Mouse (Mus musculus): Measurements from ENCODE around the gene Tmem151a.

Gene Tmem151a

DNA sequence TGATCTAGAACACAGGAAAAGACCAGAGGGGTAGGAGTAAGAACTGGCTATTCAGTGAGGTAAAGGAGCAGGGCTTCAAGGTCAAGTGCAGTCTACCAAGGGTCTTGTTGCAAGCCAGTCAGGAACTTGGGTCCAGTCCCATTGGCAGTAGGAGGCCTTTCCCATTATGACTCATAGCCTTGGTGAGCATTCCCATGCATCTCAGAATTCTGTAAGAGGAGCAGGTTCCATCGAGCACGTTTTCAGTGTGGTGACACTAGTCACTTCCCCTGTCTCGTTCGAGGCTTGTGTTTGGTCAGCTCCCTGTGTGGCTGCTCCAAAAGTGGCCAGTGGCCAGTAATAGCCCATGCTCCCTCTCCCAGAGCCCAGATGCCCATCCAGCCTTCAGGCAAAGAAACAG, 39.8 kb downstream of the Tmem151a start:
- DNase-seq (ENCODE audit: low read depth, low spot score): peak; percentile 85

DNA sequence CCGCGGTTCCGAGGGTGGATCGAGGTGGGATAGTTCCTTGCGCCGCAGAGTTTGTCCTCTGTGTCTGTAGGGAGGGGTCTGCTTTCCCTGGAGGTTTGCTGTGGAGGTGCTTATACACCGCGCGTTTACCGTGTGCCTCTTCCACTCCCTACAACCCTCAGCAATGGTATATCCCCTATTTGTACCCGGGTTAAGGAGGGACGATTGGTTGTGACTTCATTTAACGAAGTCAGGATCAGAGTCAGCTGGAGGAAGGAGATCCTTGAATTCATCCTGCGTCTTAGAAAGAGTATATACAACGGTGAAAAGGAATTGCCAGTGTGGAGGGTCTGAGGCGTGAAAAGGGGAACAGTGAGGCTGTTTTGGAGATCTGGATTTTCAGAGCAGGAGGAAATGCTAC, 43.7 kb downstream of the Tmem151a start:
- no peak for DNase-seq (ENCODE audit: low read depth, low spot score)

DNA sequence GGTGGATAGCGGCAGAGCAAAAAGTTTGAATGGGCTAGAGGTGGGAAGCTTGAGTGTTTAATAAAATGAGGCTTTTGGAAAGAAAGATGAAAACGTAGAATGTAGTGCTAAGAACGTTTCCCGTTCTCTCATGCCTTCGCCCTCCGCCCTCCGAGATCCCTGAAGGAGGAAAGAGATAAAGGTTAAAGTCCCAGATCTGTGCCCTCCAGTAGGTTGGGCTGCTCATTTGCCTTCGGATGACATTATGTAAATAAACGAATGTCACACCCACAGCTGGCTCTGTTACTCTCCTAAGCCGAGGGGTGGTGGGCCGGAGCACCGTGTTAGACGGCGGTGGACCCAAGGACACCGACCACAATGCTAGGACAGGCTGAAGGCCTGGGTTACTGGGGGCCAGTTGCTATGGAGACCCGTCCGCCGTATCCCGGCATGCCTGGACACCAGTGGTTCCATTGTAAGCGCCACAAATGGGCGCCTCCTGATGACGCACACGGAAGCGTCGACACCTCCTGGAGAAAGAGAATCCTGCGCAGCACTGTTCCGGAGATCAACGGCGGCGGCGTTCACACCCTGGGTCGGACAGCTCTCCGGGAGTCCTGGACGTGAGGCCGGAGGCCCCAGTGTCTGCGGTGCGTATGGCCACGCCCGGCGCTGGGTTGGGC, 44.3 kb downstream of the Tmem151a start, which contains the start of gene Brms1:
TSS of gene Brms1 (plus strand) at position 493 of the 662 bp plus-strand sequence.
- peak; percentile 99 for DNase-seq (ENCODE audit: low read depth, low spot score)

DNA sequence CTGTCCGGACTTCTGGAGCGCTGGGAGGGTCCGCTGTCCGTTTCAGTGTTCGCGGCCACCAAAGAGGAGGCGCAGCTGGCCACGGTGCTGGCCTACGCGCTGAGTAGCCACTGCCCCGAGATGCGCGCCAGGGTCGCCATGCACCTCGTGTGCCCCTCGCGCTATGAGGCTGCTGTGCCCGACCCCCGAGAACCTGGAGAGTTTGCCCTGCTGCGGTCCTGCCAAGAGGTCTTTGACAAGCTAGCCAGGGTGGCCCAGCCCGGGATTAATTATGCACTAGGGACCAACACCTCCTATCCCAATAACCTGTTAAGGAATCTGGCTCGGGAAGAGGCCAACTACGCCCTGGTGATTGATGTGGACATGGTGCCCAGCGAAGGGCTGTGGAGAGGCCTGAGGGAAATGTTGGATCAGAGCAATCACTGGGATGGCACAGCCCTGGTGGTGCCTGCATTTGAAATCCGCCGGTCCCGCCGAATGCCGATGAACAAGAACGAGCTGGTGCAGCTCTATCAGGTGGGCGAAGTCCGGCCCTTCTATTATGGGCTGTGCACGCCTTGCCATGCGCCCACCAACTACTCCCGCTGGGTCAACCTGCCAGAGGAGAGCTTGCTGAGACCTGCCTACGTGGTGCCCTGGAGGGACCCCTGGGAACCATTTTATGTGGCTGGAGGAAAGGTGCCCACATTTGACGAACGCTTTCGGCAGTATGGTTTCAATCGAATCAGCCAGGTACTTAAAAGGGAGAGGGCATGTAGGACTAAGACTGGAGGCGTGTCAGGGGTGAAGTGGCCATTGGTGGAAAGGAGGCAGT, 45.8 kb downstream of the Tmem151a start:
- no peak for DNase-seq (ENCODE audit: low read depth, low spot score)

DNA sequence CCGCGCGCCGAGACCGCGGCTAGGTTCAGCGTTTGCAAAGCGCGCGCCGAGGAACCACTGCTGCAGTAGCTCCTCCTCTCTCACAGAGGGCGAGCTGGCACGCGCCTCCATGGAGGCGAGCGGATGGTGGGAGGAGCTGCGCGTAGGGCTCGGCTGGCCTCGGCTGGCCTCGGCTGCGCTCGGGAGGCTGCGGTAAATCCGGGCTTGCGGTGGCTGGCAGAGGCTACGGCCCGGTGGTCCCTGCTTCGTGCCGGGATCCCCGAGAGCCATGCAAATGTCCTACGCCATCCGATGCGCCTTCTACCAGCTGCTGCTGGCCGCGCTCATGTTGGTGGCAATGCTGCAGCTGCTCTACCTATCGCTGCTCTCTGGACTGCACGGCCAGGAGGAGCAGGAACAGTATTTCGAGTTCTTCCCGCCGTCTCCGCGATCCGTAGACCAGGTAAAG, 46.6 kb downstream of the Tmem151a start, which contains the start of the genes B4gat1 and AC124502.3:
TSS of gene B4gat1 (plus strand) at position 118 of the 448 bp plus-strand sequence.
TSS of gene AC124502.3 (plus strand) at position 183 of the 448 bp plus-strand sequence.
- DNase-seq (ENCODE audit: low read depth, low spot score): peak; percentile 92

DNA sequence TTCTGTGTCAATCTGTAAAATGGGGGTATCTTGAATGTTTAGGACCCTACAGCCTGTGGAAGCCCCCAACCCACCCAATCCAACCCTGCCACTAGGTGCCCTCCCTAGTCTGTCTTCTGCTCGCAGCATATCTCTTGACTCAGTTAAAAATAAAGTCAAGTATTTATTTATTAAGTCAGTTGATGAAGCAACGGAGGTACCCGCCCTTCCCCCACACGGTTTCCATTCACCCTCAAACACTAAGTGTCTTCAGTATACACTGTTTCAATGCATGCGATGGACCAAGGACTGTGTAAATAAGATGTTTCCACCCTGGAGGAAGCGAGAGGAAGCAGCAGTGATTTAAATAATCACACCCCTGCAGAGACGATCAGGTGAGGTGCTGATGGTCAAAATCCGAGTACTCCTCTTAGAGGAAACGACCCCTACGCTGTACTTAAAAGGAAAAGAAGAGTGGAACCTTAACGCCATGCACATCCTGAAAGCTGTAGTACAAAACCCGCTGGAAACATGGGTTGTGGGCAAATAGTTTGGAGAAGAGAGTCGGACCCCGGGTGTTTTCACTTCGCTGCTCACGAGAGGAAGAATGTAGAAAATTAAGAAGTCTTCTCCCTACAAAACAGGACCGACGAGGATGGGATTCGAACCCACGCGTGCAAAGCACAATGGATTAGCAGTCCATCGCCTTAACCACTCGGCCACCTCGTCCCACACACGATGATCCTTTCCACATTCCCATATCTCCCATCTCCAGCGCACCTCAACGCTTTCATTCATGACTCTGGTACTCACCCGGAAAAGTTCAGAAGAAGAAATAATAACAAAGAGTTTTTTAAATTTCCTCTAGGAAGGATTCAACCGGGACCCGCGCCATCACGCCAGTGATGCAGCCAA, 47.4 kb downstream of the Tmem151a start:
- DNase-seq (ENCODE audit: low read depth, low spot score): peak; percentile 92

DNA sequence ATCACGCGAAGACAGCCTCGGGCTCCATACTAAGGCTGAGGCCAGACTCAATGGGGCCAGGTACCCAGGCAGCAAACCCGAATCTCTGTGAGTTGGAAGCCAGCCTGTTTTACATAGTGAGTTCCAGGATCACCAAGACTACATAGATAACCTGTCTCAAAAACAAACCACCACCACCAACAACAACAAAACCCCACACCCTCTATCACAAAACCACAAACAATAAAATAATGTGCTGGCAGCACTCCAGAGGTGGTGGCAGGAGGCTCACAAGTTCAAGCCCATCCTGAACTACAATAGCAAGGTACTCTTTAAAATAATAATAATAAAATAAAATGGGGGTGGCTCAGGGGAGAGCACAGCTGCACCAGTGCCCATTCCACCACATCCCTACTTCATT, 48.8 kb downstream of the Tmem151a start:
- no peak for DNase-seq (ENCODE audit: low read depth, low spot score)

DNA sequence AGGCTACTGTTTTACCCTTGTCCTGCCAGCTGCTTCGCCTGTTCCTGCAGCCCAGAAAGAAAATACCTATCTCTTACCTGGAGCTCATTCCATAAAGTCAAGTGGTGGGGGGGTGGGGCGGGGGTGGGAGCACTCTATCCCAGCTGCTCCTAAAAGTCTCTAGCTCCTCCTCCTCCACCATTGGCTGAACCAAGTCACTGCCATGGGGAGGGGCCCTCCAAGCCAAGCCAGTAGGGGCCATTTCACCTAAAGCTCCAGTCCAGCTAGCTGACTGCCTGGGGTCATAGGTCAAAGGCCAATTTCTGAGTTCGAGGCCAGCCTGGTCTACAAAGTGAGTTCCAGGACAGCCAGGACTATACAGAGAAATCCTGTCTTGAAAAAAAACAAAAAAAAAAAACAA, 52.6 kb downstream of the Tmem151a start:
- DNase-seq (ENCODE audit: low read depth, low spot score): no peak

DNA sequence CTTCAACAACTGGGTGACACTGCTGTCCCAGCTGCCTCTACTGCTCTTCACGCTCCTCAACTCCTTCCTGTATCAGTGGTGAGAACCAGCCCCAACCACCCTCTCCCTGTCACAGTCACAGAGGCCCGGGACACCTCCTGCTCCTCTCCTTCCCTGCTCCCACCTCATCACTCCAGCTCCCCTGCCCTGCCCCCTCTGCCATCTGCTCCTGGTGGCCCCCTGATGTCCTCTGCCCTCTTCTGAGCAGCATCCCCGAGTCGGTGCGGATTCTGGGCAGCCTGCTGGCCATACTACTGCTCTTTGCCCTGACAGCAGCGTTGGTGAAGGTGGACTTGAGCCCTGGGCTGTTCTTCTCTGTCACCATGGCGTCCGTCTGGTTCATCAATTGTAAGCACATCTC, 59.2 kb downstream of the Tmem151a start:
- DNase-seq (ENCODE audit: low read depth, low spot score): no peak

DNA sequence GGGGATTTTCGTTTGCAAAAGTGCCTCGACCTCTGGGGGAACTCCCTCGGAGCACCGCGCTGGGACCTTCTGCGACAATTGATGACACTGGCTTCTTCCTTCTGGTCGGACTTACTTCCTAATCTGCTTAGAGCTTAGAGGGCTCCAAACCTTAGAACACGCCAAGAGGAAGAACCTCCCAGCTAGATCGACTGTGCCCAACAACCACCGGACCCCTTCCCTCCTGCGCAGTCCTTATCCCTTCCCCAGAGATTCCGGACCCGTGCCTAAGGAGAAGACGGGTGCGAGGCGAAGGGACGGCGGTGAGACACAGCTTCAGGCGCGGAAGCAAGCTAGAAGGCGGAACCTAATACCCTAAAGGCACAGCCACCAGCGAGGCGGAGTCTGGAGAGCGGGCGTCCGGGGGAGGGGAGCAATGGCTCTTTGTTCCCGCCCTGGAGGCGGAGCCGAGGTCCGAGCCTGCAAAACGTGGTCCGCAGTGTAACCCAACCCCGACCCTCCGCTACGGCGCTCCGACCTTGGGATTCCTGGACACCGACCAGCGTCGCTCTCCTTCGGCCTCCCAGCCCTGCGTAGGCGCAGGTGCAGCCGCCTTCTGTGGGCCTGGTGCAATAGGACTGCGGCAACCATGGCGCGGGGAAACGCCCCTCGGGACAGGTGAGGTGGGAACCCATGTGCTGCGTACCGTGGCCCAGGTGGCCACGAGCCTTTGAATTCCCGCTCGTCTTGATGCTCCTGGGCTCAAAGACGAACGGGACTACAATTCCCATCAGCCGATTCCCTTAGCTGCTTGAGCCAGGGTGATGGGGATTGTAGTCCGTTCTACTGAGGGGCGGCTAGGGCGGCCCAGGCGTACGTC, 61.5 kb downstream of the Tmem151a start, which contains the start of gene Slc29a2:
TSS of gene Slc29a2 (plus strand) at position 240 of the 859 bp plus-strand sequence.
- peak; percentile 95 for DNase-seq (ENCODE audit: low read depth, low spot score)

DNA sequence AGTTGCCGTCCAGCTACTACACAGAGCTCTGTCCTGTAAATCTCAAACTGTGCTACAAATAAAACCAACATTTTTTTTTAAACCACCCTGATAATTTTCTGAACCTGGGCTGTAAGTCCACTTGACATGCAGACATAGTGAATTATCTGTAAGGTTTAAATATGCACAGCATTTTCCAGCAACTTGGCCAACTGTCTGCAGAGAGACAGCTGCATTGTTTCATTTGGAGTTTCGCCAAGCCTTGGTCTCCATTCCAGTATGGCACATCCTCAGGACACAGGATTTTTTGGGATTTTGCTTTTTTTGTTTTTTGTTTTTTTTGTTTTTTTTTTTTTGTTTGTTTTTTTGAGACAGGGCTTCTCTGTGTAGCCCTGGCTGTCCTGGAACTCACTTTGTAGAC, 63.9 kb downstream of the Tmem151a start:
- DNase-seq (ENCODE audit: low read depth, low spot score): no peak
